Mouse (Mus musculus): ENCODE measurements around the gene Faap20. TPM values are rescaled to one million over a fixed set of nuclear protein-coding genes. Genes with fewer than 3 reads are reported as not detected.

Gene Faap20
- total RNA-seq, 2 experiments from 2014 or later: 11.9 to 15.3 TPM

DNA sequence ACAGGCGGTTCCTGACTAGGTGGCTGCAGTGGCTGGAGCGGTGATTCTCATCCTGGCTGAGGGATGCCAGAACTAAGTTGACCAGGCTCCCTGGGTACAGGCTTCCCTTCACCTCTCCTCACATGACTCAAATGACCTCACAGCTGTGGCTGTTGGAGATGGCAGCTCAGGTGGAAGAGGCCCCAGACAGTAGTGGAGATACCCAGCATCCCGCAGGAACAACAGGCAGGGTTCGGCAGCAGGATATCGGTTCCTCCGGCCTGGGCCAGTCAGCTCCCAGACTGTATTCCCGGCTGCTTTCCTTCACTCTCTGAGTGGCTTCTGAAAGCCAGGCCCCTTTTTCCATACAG lies 51.5 kb downstream of the Faap20 start:
- no peak for DNase-seq
- intact Hi-C loops (cut with DNase I; ENCODE audit: low total_unique reads): no loop called here

DNA sequence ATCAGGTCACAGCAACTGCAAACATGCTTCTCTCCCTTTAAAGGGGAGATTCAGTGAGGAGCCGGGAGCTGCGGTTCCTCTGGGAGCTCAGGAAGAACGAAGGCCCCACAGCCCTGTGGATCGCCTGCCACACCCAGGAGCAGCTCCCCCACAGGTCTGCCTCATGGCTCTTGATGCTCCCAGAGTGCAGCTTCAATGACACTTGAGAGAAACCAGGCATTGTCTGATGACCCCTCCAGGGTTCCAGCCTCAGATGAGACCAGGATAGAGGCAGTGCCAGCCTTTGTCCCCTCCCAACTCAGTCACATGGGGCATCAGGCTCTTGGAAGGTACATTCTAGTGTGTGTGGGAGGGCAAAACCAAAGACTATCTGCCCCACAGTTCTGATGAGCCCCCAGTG lies 52.4 kb downstream of the Faap20 start:
- intact Hi-C loops (cut with DNase I; ENCODE audit: low total_unique reads): no loop called here

GRCm38 (mm10) chr4:155304508-155305096 lies 55.0 kb downstream of the Faap20 start:
- intact Hi-C loops (cut with DNase I; ENCODE audit: low total_unique reads): loop anchor here (5.0 kb wide), 2 partner anchors 37 to 207 kb away; no protein-coding TSS in a partner anchor
- DNase-seq: no peak

More for the DNA sequence above, 52.4 kb downstream of the Faap20 start:
- no peak for DNase-seq

DNA sequence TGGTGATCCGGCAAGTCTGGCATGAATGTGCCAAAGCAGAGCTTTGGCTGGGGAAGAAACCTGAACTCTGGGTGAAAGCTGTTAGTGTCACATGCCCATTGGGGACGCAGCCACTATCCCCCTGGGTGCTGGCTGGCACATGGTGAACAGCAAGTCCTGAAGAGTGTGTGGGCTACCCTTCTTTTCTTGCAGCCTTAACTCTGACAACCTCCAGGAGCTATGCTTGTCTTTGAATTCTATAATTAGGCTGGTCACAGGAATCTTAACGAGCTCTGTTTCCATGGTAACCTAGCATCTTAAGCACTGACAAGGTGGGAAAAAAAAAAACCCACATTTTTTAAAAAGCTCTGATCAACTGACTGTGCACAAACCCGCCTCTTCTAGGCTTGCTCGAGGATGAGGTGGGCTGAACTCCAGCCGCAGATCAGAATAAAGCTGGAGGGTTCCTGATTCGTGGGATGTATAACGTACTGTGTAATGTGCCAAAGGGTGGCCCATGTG lies 56.0 kb downstream of the Faap20 start:
- no peak for DNase-seq
- intact Hi-C loops (cut with DNase I; ENCODE audit: low total_unique reads): loop anchor here (5.0 kb wide), 2 partner anchors 38 to 208 kb away; no protein-coding TSS in a partner anchor

Other genes starting within 250 kb of the Faap20 start
- gene Plch2, start 193.0 kb upstream of the Faap20 start, total RNA-seq (2021): under 1 TPM in 1 of 2 experiments, not detected in 1; 0.04 TPM
- 10 to 100 TPM; 10.7 to 11.3 TPM for gene Pex10, start 182.8 kb upstream of the Faap20 start, total RNA-seq (2021)
- gene Rer1, start 163.4 kb upstream of the Faap20 start, total RNA-seq (2021): 10 to 100 TPM; 48.1 to 48.8 TPM
- 1 to 10 TPM; 2.3 to 2.9 TPM for gene Morn1, start 163.2 kb upstream of the Faap20 start, total RNA-seq (2021)
- 10 to 100 TPM; 41.6 to 51.6 TPM for gene Ski, start 27.2 kb upstream of the Faap20 start, total RNA-seq (2021)
- 1 to 10 TPM; 1.6 to 2.6 TPM for gene Prkcz, start 111.6 kb downstream of the Faap20 start, total RNA-seq (2021)
- under 1 TPM; 0.53 to 0.62 TPM for gene Gabrd, start 148.3 kb downstream of the Faap20 start, total RNA-seq (2021)
- under 1 TPM; 0.62 to 0.66 TPM for gene Cfap74, start 159.4 kb downstream of the Faap20 start, total RNA-seq (2021)
- gene Tmem52, start 219.3 kb downstream of the Faap20 start, total RNA-seq (2021): 100 to 1,000 TPM; 254 to 329 TPM
- 100 to 1,000 TPM; 104 to 119 TPM for gene Gnb1, start 241.6 kb downstream of the Faap20 start, total RNA-seq (2021)